10 mouse cellular contexts compared by ENCODE assay signal in the genomic region with DNA sequence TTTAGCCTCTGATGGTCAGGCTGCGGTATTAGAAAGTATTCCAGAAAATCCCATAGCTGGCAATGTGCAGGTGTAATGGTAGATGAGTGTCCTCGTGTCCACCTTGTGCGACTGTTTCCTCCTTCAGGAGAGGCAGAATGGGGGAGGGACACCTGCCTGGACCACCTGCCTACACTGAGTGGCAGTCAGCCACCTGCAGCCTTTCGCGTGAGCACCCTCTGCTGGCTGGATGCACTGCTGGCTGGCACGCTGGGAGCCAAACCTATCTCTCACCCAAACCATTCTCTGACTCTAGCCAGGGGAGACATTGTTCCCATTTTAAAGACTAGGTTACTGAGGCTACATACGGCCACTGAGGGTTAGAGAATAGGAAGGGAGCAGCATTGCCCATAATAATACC.
DNase-seq lines count a peak whose midpoint lies in the region; ATAC-seq and TF ChIP-seq lines count a peak whose summit lies in the region.
"Had no signal": no experiment of that assay in that cellular context is flagged by ENCODE, and none has a peak within 500 bp of the region (broad histone marks: within the 10 kb centered on the region; RNA-seq: fewer than 3 reads in every experiment).

No protein-coding gene starts in this region.

- peak; percentile 21 for DNase-seq in gastrocnemius, postnatal 10 days
- DNase-seq in gastrocnemius, postnatal 36 days, result no peak
- DNase-seq in urinary bladder, adult 2 months (ENCODE audit: low spot score), result peak; percentile 27
- no peak for DNase-seq in urinary bladder, postnatal 4 days (ENCODE audit: low spot score in 2 of 2)
- DNase-seq in heart, postnatal 14 days, result peak; percentile 45 to 54
- peak; percentile 1 for DNase-seq in liver, adult 2 months (ENCODE audit: extremely low read depth, low read depth, low spot score)
- DNase-seq in right cerebral cortex, postnatal 4 days, result peak; percentile 37

- no peaks in the 10 kb centered on the region for H3K4me1 ChIP-seq in liver, adult 2 months (ENCODE audit: control insufficient read depth, insufficient read depth, low read length)
- H3K4me1 ChIP-seq: heart, embryonic 13.5 days had no signal

- WGBS in liver, adult 2 months, result 56% methylated on average over 7 of the region's 7 CpGs

- peak; percentile 93 for TF ChIP-seq CTCF in liver, adult 2 months (IDR thresholded peaks at IDR 0.05; ENCODE audit: low read depth, low read length)

- no peak overlapping the region for H3K9ac ChIP-seq in liver, adult 2 months (ENCODE audit: low read depth, low read length)
- H3K9ac ChIP-seq: heart, embryonic 13.5 days had no signal

- no peaks in the 10 kb centered on the region for H3K27me3 ChIP-seq in liver, adult 2 months (ENCODE audit: control insufficient read depth, insufficient read depth, low read length)

- H3K27ac ChIP-seq in liver, adult 2 months (replicated peaks; ENCODE audit: insufficient read depth, low read depth, low read length), result no peak overlapping the region
- H3K27ac ChIP-seq: heart, embryonic 13.5 days; macrophage had no signal

- ATAC-seq in monocyte, adult 5-6 weeks (replicated peaks; ENCODE audit: insufficient number of reproducible peaks, low FRiP score, low TSS enrichment, poor library complexity, severe bottlenecking), result no peak

- H3K36me3 ChIP-seq in liver, adult 2 months (ENCODE audit: control insufficient read depth, insufficient read depth, low read length), result no peaks in the 10 kb centered on the region
- H3K36me3 ChIP-seq: heart, embryonic 13.5 days had no signal

- H3K79me2 ChIP-seq in liver, adult 2 months (ENCODE audit: control insufficient read depth, insufficient read depth, low read length), result no peaks in the 10 kb centered on the region

- TF ChIP-seq POLR2A in liver, adult 2 months (IDR thresholded peaks at IDR 0.05; ENCODE audit: extremely low read depth, insufficient read depth, low read length), result no peak

- no peak overlapping the region for H3K4me3 ChIP-seq in liver, adult 2 months (ENCODE audit: insufficient read depth, low read depth, low read length)
- H3K4me3 ChIP-seq: heart, embryonic 13.5 days had no signal

- intact Hi-C loops in gastrocnemius, postnatal 36 days (cut with DNase I), result no loop called here
- intact Hi-C loops in heart, postnatal 14 days (cut with DNase I), result loop anchor here (5.0 kb wide), 3 partner anchors 97 to 787 kb away; partner anchors contain the start of gene Tshz2

Comparison
In these comparisons a context has a peak if more than half of its experiments do, and no peak if none do; other contexts are left out.
1. DNase-seq: peak in gastrocnemius, postnatal 10 days (single experiment), urinary bladder, adult 2 months (single experiment), heart, postnatal 14 days (2 of 2), liver, adult 2 months (single experiment) and right cerebral cortex, postnatal 4 days (single experiment); none in gastrocnemius, postnatal 36 days (0 of 2) and urinary bladder, postnatal 4 days (0 of 2).